Mouse (Mus musculus) C2C12 (cell line): Measurements from ENCODE around the gene Rhoq. TPM values are rescaled to one million over a fixed set of nuclear protein-coding genes. Genes with fewer than 3 reads are reported as not detected.

Experiments
- H3K27me3 ChIP-seq: one replicate; pipeline ENCODE4 v1.6.1; 2011; ENCODE audit not compliant: control insufficient read depth, insufficient read depth, insufficient read length
- H3K36me3 ChIP-seq: one replicate; pipeline ENCODE4 v1.6.1; 2011; ENCODE audit not compliant: control insufficient read depth, insufficient read depth
- H3K4me3 ChIP-seq: one replicate; pipeline ENCODE4 v1.5.1; 2011; ENCODE audit warnings: mild to moderate bottlenecking, control low read depth; ENCODE audit not compliant: poor library complexity, insufficient read depth, severe bottlenecking
- H3K79me2 ChIP-seq: one replicate; pipeline ENCODE4 v1.6.1; 2011; ENCODE audit not compliant: control insufficient read depth, insufficient read depth
- H3K79me3 ChIP-seq: one replicate; pipeline ENCODE4 v1.6.1; 2011; ENCODE audit warnings: low read depth, control low read depth
- H3ac ChIP-seq: one replicate; pipeline ENCODE3; 2011; ENCODE audit warnings: low read depth; ENCODE audit not compliant: control insufficient read depth, insufficient read length
- CEBPB ChIP-seq: IDR thresholded peaks from one replicate; pipeline ENCODE4 v1.6.1; 2011; ENCODE audit warnings: low read depth, mild to moderate bottlenecking, control low read depth, moderate library complexity
- CTCF ChIP-seq: IDR thresholded peaks from one replicate; pipeline ENCODE4 v1.5.1; 2011; ENCODE audit not compliant: control insufficient read depth, insufficient read depth, insufficient read length
- FOSL1 ChIP-seq: IDR thresholded peaks from one replicate; pipeline ENCODE4 v1.8.0; 2011; ENCODE audit warnings: mild to moderate bottlenecking, low read length; ENCODE audit not compliant: poor library complexity, insufficient read depth, severe bottlenecking
- MAX ChIP-seq: IDR thresholded peaks from one replicate; pipeline ENCODE4 v1.6.1; 2011; ENCODE audit warnings: mild to moderate bottlenecking, control low read depth
- MYOD1 ChIP-seq: IDR thresholded peaks from one replicate; pipeline ENCODE4 v1.6.1; 2011; ENCODE audit warnings: low read depth; ENCODE audit not compliant: control insufficient read depth, insufficient read length
- MYOG ChIP-seq: IDR thresholded peaks from one replicate; pipeline ENCODE4 v1.6.1; 2011; ENCODE audit not compliant: control insufficient read depth, insufficient read length; ENCODE audit errors: extremely low read depth
- USF1 ChIP-seq: IDR thresholded peaks from one replicate; pipeline ENCODE4 v1.6.1; 2011; ENCODE audit warnings: low read depth, mild to moderate bottlenecking, control low read depth, moderate library complexity
- long read RNA-seq, 2 experiments: library from polyadenylated mRNA; unstranded; transcript quantifications; one replicate each; pipeline ENCODE4 v2.0.0; 2019 to 2020
- polyA plus RNA-seq: library from polyadenylated mRNA; unstranded; fragments of >200 nt; fragmentation: generic; extraction: Trizol; gene quantifications from one replicate; pipeline ENCODE4 v1.2.1, GENCODE M21; 2012; ENCODE audit warnings: missing spikeins

The Rhoq gene
- 10.5 TPM for polyA plus RNA-seq
- long read RNA-seq, experiment 1, partial matches to known transcripts = 2 of 8 reads
- long read RNA-seq, experiment 1, other reads (novel, unspliced or antisense) = 6 of 8 reads
- long read RNA-seq, experiment 2, partial matches to known transcripts = 2 of 7 reads
- long read RNA-seq, experiment 2, other reads (novel, unspliced or antisense) = 5 of 7 reads

- Histone ChIP-seq H3K36me3 (peaks cover 11% of the 10 kb centered on the region), H3K79me3 (peaks cover 5% of the 10 kb centered on the region)
- TF ChIP-seq MYOG (no peak), MAX (no peak), CEBPB (no peak), FOSL1 (no peak), CTCF (no peak), USF1 (no peak), MYOD1 (no peak)
These were observed at the start of gene Rhoq for GRCm38 (mm10) chr17:86962894-86963585. Gene Rhoq, plus strand, starts transcription at chr17:86963082.

GRCm38 (mm10) chr17:86915540-86915939 lies 47.3 kb upstream of the Rhoq start:
- H3K4me3 ChIP-seq = no peak overlapping the region
- no peaks in the 10 kb centered on the region for H3K79me2 ChIP-seq
- H3ac ChIP-seq = no peak overlapping the region
- no peaks in the 10 kb centered on the region for H3K79me3 ChIP-seq
- TF ChIP-seq USF1 (no peak), MYOD1 (no peak)
- H3K27me3 ChIP-seq = no peaks in the 10 kb centered on the region
- H3K36me3 ChIP-seq = no peaks in the 10 kb centered on the region

More at GRCm38 (mm10) chr17:86962894-86963585, at the start of gene Rhoq:
- H3ac ChIP-seq = peak within 1 kb of the TSS; percentile 66
- peaks cover 39% of the 10 kb centered on the region for H3K79me2 ChIP-seq
- peak within 1 kb of the TSS; percentile 59 for H3K4me3 ChIP-seq
- H3K27me3 ChIP-seq = no peaks in the 10 kb centered on the region

GRCm38 (mm10) chr17:86917048-86917447 lies 45.8 kb upstream of the Rhoq start, which contains the start of gene Tmem247:
Gene Tmem247, plus strand, starts transcription at chr17:86917348.
- no peaks in the 10 kb centered on the region for H3K79me3 ChIP-seq
- H3K79me2 ChIP-seq = no peaks in the 10 kb centered on the region
- no peak within 1 kb of the TSS for H3ac ChIP-seq
- no peaks in the 10 kb centered on the region for H3K36me3 ChIP-seq
- H3K4me3 ChIP-seq = no peak within 1 kb of the TSS
- no peaks in the 10 kb centered on the region for H3K27me3 ChIP-seq
- no peak for TF ChIP-seq MAX
- no peak for TF ChIP-seq CTCF
- no peak for TF ChIP-seq MYOD1
- no peak for TF ChIP-seq CEBPB
- no peak for TF ChIP-seq USF1
- no peak for TF ChIP-seq FOSL1
- TF ChIP-seq MYOG = no peak

DNA sequence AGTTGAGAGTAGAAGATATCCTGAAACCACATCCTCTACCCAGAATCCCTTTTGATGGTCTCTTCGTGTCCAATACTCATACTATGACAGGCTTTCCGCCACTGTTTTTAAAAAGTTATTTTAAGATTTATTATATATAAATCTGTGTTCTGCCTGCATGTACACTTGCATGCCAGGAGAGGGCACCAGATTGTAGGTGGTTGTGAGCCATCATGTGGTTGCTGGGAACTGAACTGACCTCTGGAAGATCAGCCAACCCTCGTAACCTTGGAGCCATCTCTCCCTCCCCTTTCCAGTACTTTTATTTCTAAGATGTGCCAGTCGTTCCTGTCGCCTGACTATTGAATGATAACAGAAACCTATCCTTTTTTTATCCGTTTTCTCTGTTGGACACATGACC lies 44.1 kb upstream of the Rhoq start:
- Histone ChIP-seq H3ac (no peak overlapping the region), H3K79me3 (no peaks in the 10 kb centered on the region), H3K79me2 (no peaks in the 10 kb centered on the region), H3K36me3 (no peaks in the 10 kb centered on the region), H3K4me3 (no peak overlapping the region), H3K27me3 (peaks cover 4% of the 10 kb centered on the region)
- peak; percentile 11 for TF ChIP-seq USF1
- TF ChIP-seq MAX = no peak
- TF ChIP-seq CTCF = peak; percentile 13
- no peak for TF ChIP-seq FOSL1
- no peak for TF ChIP-seq CEBPB
- no peak for TF ChIP-seq MYOG
- TF ChIP-seq MYOD1 = no peak

GRCm38 (mm10) chr17:86919729-86920128 lies 43.2 kb upstream of the Rhoq start:
- Histone ChIP-seq H3K27me3 (peaks cover 4% of the 10 kb centered on the region), H3K79me2 (no peaks in the 10 kb centered on the region), H3K4me3 (no peak overlapping the region), H3K79me3 (no peaks in the 10 kb centered on the region), H3K36me3 (no peaks in the 10 kb centered on the region), H3ac (no peak overlapping the region)
- TF ChIP-seq CTCF = no peak
- TF ChIP-seq MAX = no peak
- no peak for TF ChIP-seq USF1
- TF ChIP-seq FOSL1 = no peak
- TF ChIP-seq CEBPB = no peak
- TF ChIP-seq MYOD1 = no peak
- TF ChIP-seq MYOG = no peak
